Mouse (Mus musculus): ENCODE results near the gene Zfp473. TPM values are rescaled to one million over a fixed set of nuclear protein-coding genes. Genes with fewer than 3 reads are reported as not detected.
"Not testable (repeated sequence)": the region's sequence is repeated elsewhere in the genome, so short reads cannot be mapped to it uniquely, and the experiment has no call there.

The Zfp473 gene
- total RNA-seq, 2 experiments from 2014 or later: 0.19 to 0.20 TPM

GRCm38 (mm10) chr7:44709881-44710280, 41.0 kb downstream of the Zfp473 start:
- DNase-seq: no peak

- DNase-seq: no peak
Measured at GRCm38 (mm10) chr7:44708574-44708973, 42.3 kb downstream of the Zfp473 start, which contains the start of gene Izumo2. TSS of gene Izumo2 (plus strand) at chr7:44708742.

GRCm38 (mm10) chr7:44708093-44708492, 42.8 kb downstream of the Zfp473 start:
- DNase-seq: not testable (repeated sequence)

- no peak for DNase-seq
Measured at GRCm38 (mm10) chr7:44707169-44707675, 43.6 kb downstream of the Zfp473 start.

GRCm38 (mm10) chr7:44706322-44706721, 44.5 kb downstream of the Zfp473 start:
- DNase-seq: no peak

GRCm38 (mm10) chr7:44705086-44705485, 45.8 kb downstream of the Zfp473 start:
- DNase-seq: no peak

GRCm38 (mm10) chr7:44704363-44704762, 46.5 kb downstream of the Zfp473 start:
- DNase-seq: peak; percentile 57

- DNase-seq: no peak
Measured at GRCm38 (mm10) chr7:44702985-44703384, 47.9 kb downstream of the Zfp473 start.

- peak; percentile 50 for DNase-seq
Measured at GRCm38 (mm10) chr7:44701921-44702320, 48.9 kb downstream of the Zfp473 start.

- no peak for DNase-seq
Measured at GRCm38 (mm10) chr7:44697980-44698379, 52.9 kb downstream of the Zfp473 start.

GRCm38 (mm10) chr7:44697191-44697710, 53.6 kb downstream of the Zfp473 start:
- peak; percentile 87 for DNase-seq

- DNase-seq: no peak
Measured at GRCm38 (mm10) chr7:44695223-44695622, 55.6 kb downstream of the Zfp473 start.

- no peak for DNase-seq
Measured at GRCm38 (mm10) chr7:44693427-44694175, 57.2 kb downstream of the Zfp473 start.

- DNase-seq: no peak
Measured at GRCm38 (mm10) chr7:44689331-44689730, 61.5 kb downstream of the Zfp473 start.

- DNase-seq: no peak
Measured at GRCm38 (mm10) chr7:44688890-44689289, 62.0 kb downstream of the Zfp473 start.

- DNase-seq: peak; percentile 76
Measured at GRCm38 (mm10) chr7:44685531-44686402, 65.1 kb downstream of the Zfp473 start.

- DNase-seq: peak; percentile 51
Measured at GRCm38 (mm10) chr7:44683656-44684055, 67.2 kb downstream of the Zfp473 start.

Other genes with a start within 250 kb of the Zfp473 start
- 10 to 100 TPM; 15.3 to 15.8 TPM for gene Mybpc2, start 226.4 kb downstream of the Zfp473 start, total RNA-seq (2021)
- under 1 TPM; 0.43 to 0.76 TPM for gene Spib, start 219.0 kb downstream of the Zfp473 start, total RNA-seq (2021)
- 10 to 100 TPM; 42.4 to 46.5 TPM for gene Pold1, start 202.2 kb downstream of the Zfp473 start, total RNA-seq (2021)
- 10 to 100 TPM; 45.5 to 47.2 TPM for gene Nr1h2, start 197.1 kb downstream of the Zfp473 start, total RNA-seq (2021)
- gene Napsa, start 178.7 kb downstream of the Zfp473 start, total RNA-seq (2021): under 1 TPM; 0.50 to 0.59 TPM
- gene Kcnc3, start 160.4 kb downstream of the Zfp473 start, total RNA-seq (2021): under 1 TPM; 0.38 to 0.43 TPM
- gene Myh14, start 80.2 kb downstream of the Zfp473 start, total RNA-seq (2021): 10 to 100 TPM; 11.8 to 14.3 TPM
- not detected for gene Izumo2, start 42.3 kb downstream of the Zfp473 start, total RNA-seq (2021)
- gene Vrk3, start 2.6 kb downstream of the Zfp473 start, total RNA-seq (2021): 10 to 100 TPM; 28.4 to 28.9 TPM
- 10 to 100 TPM; 69.3 to 69.9 TPM for gene Nup62, start 65.0 kb upstream of the Zfp473 start, total RNA-seq (2021)
- 1 to 10 TPM; 1.4 to 2.0 TPM for gene Il4i1, start 65.3 kb upstream of the Zfp473 start, total RNA-seq (2021)
- 10 to 100 TPM; 34.9 to 37.2 TPM for gene Atf5, start 65.6 kb upstream of the Zfp473 start, total RNA-seq (2021)
- gene Akt1s1, start 97.9 kb upstream of the Zfp473 start, total RNA-seq (2021): 10 to 100 TPM; 70.6 to 82.6 TPM
- gene Tbc1d17, start 98.0 kb upstream of the Zfp473 start, total RNA-seq (2021): 10 to 100 TPM; 33.0 to 38.0 TPM
- gene Pnkp, start 106.1 kb upstream of the Zfp473 start, total RNA-seq (2021): 10 to 100 TPM; 19.6 to 19.9 TPM
- gene Ptov1, start 118.7 kb upstream of the Zfp473 start, total RNA-seq (2021): 100 to 1,000 TPM; 237 to 248 TPM
- 10 to 100 TPM; 74.6 to 76.3 TPM for gene Med25, start 141.7 kb upstream of the Zfp473 start, total RNA-seq (2021)
- 10 to 100 TPM; 10.7 to 10.8 TPM for gene Fuz, start 145.0 kb upstream of the Zfp473 start, total RNA-seq (2021)
- gene Ap2a1, start 178.4 kb upstream of the Zfp473 start, total RNA-seq (2021): 10 to 100 TPM; 96.9 to 99.4 TPM
- gene Tsks, start 192.2 kb upstream of the Zfp473 start, total RNA-seq (2021): not detected
- 1 to 10 TPM; 4.4 to 5.1 TPM for gene Cpt1c, start 223.8 kb upstream of the Zfp473 start, total RNA-seq (2021)
- 100 to 1,000 TPM; 306 to 324 TPM for gene Prmt1, start 235.5 kb upstream of the Zfp473 start, total RNA-seq (2021)
- 10 to 100 TPM; 42.0 to 43.0 TPM for gene Irf3, start 246.6 kb upstream of the Zfp473 start, total RNA-seq (2021)
- 10 to 100 TPM; 21.7 to 25.2 TPM for gene Bcl2l12, start 247.7 kb upstream of the Zfp473 start, total RNA-seq (2021)

Data from heart, postnatal 4 days (tissue).